Mouse (Mus musculus) embryo, embryonic 11 days (tissue): ENCODE measurements around the gene Stard3.

Experiments used
- DNase-seq: peaks from one replicate; pipeline ENCODE4 v3.0.0-alpha.2; 2015

Gene Stard3

DNA sequence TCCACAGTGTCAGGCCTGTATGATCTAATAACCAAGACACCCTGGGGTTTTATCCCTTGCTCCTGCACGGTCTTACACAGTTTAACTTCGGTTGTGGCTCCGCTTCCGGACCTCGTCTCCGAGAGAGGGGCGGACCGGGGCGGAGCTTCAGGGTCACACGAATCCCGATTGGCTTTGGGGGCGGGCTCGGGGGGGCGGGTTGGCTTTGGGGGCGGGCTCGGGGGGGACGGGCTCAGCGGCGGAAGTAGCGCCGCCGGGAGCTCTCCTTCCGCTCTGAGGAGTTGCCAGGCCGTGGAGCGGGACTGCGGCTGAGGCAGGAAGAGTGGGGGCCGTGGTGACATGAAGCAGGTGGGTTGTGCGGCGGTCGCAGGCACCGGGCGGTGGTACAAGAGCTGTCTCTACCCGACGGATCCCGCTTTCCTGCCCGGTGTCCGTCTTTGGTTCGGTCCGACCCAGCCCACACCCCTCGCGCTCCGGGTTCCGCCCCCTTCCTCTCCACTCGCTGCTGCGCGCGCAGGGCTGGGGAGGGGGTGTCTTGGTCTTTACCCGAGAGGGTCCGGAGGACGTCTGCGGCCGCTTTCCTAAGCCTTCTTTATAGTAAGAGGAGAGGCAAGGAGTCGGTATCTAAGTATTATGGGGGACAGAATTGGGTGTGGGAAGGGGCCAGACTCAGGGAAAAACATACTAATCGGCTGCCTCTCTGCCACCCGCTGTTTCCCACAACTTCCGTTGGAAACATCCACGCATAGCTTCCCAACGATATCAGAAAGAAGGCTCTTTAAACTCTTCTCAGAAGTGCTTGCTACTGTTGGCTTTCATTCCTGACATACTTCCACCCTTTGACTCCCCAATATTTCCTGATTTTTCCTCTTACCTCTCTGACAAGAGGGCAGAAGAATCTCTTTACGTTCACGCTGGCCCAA, at the start of gene Stard3:
Gene Stard3 (plus strand): TSS at position 208 of the 923 bp plus-strand sequence.
- DNase-seq, result peak; percentile 96

DNA sequence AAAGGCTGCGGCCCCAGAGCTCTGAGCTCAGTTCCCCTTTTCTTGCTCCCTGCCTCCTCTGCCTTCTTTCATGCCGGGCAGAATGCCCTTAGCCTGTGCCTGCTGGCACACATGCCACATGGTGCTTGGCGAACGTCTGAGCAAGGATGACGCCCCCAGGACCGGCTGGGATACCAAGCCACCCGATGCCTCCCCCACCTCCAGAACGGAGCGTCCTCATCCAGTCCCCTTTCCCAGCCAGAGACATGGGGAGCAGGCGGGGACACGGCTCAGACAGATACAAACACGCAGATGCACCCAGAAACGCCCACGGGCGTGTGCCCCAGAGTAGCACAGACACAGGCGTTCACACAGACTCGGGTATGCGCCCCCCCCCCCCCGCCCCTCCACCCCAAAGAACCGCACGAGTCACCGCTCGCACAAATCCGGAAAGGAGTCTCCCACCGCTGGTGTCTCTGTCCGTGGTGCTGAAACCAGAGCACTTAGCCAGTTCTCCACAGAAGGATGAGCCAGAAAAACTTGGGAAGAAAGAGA, 44.3 kb upstream of the Stard3 start:
- DNase-seq, result peak; percentile 88

DNA sequence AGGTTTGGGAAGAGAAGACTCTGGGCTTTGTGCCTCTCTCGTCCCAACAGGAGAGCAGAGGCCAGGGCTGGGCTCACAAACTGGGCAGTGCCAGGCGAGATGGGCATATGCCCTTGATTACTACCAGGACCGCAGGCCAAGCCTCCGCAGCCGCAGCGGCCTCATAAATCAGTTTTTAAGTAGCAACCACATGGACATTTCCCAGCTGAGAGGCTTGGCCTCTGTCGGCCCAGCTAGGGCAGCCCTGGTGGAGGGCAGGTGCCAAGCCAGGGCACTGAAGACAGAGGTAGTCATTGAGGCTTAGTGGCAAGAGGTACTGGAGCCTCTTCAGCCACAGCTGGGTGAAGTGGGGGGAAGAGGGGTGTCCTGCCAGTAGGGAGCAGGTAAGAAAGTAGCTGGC, 40.7 kb upstream of the Stard3 start:
- DNase-seq, result no peak

DNA sequence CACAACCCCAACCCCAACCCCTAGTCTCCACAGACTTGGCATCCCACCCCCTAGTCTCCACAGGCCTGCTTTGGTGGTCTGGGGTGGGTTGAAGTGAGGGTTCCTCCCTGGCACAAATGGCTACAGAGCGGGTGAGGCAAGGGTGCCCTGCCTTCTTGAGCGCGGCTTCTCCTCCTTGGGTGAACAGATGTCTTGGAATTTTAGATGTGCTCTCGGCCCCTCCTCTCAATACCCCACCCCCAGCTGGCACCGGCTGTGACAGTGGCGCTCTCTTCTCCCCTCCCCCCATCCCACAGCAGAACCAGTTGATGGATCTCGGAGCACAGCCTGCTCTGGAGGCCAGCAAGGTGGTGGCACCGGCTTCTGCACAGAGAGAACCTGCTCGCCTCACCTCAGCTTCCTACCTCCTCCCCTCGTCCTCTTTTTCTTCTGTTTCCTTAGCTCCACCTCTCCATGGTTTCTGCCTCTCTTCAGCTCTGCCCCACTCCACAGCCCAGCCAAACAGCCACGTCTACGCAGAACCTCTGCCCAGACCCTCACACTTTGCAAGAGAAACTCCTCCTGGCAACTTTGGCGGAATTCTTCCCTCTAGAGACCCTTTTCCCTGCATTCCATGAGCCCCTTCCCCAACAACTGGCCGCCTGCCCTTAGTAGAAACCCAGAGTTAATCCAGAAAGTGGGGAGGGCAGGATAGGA, 39.6 kb upstream of the Stard3 start:
- DNase-seq, result no peak

DNA sequence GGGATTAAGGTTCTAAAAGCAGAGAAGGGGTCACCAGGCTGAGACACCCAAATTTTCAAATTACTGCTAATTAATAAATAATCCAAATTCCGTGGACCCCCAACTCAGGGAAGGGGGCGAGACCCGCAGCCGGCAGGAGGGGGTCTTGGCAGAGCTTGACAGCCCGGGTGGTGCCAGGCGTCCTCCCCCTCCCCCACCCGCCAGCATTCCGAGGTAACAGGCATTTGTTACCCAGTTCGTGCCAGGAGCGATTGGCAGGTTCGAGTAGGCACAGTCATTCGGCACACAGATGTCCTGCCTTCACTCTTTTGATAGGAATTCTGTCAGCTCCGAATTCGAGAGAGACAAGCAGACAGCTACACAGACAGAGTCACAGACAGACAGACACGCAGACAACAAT, 39.0 kb upstream of the Stard3 start:
- no peak for DNase-seq

DNA sequence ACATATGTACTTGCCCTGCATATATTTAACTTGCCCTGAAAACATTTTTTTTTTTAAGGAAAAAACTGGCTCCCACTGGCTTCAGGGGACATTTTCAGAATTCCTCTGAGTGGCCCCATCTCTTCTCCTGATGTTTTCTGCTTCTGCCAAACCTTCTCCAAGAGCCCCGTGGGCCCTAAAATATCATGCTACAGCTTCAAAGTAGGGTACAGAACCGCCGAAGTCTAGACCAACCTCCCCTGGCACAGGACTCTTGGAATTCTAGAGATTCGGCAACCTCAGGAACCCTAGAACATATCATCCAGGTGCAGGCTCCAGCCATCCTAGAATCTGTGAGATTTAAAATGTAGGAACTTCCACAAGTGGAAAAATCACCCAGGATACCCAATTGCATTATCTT, 38.6 kb upstream of the Stard3 start:
- no peak for DNase-seq

DNA sequence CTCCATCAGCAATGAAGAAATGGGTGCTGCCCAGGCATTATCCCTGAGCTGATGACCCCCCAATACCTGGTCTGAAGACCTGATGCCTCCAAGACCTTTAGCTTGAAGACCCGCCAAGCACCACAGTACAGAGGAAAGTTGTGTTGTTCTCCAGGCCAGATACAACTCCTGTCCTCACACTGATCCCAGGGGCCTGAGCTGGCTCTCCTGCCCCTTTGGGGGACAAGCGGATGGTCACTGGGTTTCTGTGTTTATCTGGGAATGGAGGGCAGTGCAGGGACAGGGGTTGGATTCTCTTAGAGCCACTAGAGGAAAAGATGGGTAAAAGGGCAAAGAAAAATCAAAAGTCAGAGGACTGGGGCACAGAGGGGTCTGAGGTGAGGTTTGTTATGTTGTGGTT, 38.2 kb upstream of the Stard3 start:
- no peak for DNase-seq

DNA sequence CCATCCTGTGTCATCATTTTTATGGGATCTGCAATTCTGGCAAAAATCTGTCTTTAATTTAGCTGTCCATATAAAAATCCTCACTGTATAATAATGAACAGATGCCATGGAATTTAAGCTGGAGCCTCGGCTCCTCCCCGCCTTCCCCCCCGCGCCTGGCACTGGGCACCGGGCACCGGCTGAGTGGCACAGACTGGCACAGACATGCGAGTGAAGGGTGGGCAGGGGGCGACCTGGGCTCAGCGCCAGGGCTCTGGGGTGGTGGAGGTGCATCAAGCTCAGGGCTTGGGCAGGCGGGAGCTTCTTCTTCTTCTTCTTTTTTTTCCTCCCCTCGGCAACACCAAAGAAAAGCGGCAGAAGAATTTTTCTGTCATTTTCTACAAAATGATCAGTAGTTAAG, 37.8 kb upstream of the Stard3 start:
- DNase-seq, result no peak

DNA sequence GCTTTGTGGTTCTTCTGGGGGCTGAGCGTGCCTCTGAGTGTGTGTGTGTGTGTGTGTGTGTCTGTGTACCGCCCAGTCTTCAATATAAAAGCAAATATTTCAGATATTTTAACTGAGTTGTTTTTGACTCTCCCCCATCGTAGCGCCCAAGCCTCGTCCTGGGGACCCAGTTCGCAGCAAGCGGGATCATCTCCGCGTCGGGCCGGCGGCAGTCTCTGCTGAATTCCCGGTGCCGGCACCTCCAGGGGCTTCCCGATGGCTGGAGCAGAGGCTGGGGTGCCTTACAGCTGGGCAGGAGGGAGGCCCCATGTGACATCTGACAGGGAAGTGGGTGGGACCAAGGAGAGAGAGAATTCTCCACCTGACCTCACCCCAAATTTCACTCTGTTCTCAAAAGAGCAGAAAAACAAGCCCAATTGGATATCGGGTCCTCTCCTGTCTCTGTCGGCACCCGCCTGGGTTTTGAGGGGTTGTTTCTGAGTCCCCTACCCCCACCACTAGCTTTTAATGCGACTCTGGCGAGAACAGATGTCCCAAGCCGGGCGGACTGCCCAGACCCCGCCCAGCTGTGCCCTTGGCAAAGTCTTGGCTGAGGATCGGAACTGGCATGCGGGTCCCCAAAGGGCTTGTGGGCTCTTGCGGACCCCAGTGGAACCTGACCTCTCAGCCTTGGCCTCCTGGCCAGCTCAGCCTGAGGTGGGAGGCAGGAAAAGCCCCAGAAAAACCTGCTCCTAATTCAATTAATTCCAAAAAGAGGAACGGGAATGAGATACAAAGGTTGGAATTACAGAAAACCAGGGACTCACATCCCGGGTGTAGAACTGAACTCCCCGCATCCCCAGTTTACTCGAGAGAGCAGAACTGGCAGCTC, 37.1 kb upstream of the Stard3 start:
- no peak for DNase-seq

DNA sequence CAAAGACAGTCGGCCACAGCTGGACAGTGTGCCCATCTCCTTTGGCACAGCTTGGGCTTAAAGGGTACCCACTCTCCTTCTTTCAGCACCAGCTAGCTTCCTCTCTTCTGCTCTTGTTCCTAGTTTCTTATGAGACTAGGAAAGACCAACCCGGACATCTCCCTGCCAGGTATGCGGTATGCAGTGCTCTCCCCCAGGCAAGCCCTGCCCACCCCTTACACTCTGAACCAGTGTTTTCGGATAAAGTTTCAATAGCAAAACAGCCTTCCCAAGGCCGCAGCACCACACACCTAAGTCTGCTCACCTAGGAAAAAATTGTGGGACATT, 36.5 kb upstream of the Stard3 start:
- no peak for DNase-seq

DNA sequence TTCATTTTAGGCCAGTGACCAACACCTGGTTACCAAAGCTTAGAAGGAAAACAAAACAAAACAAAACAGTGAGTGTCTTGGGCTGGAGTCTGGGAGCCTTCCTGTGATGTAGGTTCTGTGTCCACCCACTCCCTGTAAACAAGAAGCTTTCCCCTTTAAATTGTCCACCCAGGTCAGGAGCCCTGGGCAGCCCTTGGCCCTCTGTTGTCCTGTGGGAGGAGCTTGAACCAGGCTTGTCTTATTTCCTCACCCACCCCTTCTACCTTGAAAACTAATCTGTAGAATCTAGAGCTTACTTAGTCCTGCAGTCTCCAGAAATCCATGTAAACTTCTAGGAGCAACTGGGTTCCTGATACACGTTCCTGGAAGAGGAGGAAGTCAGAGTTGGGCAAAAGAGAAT, 36.0 kb upstream of the Stard3 start:
- no peak for DNase-seq

DNA sequence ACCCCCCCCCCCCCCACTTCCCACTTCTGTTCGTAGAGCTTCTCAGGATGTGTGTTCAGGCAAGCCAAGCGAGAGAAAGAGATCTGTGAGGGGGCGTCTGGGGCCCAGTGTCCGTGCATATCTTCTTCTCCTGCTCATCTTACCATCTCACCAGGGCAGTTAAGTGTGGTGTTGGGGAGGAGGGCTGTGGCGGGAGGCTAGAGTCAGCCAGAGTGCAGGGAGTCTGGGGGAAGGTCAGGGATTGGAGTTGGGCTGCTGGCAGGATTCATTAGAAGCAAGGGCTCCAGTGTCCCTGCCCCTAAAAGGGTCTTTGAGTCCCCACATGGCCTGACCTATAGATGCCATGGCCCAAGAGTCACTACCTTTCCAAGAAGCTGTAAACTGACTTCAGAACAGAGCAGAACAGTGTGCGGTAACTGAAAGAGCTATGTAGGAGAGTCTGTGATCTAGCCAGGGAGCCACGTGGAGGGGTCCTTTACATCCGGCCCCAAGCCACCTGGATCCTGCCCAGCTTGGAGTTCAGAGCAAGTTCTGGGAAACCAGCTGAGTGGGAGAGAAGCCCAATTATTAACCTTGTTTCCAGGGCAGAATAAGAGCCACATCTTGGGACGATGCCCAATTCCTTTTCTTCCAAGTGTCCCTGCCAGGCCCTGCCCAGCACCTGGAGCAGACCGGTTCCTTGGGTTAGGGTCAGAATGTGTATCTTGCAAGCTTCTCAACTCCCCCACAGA, 34.9 kb upstream of the Stard3 start:
- no peak for DNase-seq

DNA sequence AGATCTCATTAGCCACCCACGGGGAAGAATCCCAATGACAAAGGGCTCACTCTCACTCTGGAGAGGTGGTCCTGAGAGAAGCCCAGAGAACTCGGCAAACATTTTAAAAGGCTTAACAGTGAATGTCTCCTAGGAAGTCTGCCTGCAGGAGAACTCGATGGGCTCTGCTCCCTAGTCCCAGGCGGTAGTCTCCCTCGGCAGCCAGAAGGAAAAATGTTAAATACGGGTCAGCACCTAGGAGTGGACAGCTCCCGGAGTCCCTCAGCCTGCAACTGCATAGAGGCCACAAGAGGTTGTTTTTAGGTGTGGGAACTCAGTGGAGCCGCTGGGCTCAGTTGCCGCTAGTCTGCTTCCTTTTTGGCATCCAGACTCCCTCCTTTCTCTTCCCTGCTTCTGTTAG, 34.2 kb upstream of the Stard3 start:
- DNase-seq, result peak; percentile 65

DNA sequence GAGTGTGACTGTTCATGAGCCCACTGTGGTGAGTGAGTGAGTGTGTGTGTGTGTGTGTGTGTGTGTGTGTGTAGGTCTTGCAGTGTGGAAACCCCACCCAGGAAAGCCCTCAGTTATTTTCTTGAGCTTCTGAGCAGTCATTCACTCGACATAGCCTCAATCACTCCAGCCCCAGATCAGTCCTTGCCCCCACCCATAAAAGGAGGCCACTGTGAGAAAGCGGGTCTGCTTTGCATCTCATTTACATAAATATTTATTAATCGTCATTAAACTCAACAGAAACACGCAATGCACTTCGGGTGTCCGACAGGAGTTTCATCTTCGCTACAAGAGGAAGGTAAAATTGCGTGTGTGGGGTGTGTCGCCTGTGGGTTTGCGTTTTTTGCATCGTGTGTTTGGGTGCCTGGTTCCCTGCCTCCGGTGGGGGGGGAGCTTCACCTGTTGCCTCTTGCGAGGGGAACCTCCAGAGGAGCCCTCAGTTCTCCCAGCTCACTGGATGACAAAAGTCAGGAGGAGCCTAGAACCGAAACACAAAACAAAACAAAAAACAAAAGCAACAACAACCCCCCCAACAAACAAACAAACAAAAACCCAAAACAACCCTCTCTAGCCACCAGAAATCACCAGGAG, 32.9 kb upstream of the Stard3 start:
- DNase-seq, result no peak

DNA sequence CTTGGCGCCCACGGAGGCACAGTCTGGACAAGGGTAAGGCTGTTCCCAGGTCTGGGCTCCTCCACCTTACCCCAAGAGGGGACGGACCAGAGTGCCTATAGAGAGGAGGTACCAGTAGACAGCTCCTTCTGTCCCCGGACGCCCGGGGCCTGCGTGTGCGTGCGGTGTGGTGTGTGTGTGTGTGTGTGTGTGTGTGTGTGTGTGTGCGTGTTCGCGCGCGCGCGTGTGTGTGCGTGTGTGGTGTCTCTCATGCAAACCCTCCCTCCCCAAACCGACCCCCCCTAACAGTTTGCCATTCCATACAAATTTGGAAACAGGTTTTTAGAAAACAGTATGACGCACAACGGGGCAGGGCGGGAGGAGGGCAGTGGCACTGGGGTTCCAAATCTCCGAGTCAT, 32.3 kb upstream of the Stard3 start:
- no peak for DNase-seq

DNA sequence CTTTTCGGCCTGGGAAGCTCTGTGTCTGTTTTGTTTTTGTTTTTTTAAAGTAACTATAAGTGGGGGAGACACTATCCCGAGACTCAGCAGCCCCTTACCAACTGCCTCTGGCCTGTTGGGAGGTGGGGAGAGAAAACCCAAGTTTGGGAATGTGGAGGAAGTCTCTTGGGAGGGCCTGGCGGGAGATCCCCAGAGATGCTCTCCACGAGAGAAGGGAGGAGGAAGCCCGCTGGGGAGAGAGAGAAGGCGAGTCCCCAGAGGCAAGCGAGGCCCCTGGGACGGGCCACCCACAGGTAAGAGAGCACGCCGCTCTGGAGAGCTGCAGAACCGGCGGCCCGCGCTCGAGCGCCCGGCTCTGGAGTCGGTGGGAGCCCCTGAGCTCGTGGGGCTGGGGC, 31.4 kb upstream of the Stard3 start:
- no peak for DNase-seq

DNA sequence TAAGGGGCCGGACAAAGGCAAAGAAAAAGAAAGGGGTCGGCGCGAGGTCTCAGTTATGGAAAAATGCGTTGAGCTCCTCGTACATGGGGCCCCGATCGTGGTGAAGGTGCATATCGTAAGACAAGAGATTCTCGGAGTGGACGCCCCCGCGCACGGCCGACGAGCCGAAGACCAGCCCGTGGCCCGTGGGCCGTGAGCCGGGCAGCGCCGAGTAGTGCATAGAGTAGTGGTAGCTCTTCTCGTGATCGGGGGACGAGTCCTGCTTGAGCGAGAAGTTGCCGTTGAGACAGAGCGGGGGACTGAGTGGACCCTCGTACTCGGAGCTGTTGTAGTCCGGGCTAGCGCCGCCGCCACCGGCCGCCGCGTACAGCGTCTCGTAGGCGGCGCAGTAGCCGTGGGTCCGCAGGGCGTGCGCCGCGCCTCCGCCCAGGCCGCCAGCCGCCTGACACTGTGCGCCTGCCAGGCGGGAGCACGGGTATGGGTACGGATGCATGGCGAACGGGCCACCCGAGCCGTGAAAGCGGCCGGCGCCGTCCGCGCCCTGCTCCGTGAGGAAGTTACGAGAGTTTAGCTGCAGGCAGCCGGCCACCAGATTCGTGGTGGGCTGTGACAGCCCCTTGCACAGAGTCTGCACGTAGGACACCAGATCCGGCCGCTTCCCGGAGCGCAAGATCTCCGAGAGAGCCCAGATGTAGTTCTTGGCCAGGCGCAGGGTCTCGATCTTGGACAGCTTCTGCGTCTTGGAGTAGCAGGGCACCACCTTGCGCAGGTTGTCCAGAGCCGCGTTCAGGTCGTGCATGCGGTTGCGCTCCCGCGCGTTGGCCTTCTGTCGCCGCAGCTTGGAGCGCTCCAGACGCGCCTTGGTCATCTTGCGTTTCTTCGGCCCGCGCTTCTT, 30.8 kb upstream of the Stard3 start:
- peak; percentile 54 for DNase-seq

DNA sequence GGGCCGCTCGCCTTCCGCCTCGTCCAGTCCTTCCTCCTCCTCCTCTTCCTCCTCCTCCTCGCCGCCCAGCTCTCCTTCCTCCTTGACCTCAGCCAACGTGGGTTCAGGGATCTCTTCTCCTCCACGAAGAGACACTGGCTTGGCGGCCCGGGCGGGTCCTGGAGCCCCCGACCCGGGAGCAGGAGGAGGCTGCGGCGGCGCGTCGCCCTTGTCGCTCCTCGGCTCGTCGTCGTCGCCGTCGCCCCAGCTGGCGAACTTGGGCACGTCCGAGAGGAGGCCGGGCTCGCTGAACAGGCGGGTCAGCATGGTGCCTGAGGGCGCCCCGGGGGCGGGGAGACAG, 30.2 kb upstream of the Stard3 start:
- DNase-seq, result peak; percentile 41

DNA sequence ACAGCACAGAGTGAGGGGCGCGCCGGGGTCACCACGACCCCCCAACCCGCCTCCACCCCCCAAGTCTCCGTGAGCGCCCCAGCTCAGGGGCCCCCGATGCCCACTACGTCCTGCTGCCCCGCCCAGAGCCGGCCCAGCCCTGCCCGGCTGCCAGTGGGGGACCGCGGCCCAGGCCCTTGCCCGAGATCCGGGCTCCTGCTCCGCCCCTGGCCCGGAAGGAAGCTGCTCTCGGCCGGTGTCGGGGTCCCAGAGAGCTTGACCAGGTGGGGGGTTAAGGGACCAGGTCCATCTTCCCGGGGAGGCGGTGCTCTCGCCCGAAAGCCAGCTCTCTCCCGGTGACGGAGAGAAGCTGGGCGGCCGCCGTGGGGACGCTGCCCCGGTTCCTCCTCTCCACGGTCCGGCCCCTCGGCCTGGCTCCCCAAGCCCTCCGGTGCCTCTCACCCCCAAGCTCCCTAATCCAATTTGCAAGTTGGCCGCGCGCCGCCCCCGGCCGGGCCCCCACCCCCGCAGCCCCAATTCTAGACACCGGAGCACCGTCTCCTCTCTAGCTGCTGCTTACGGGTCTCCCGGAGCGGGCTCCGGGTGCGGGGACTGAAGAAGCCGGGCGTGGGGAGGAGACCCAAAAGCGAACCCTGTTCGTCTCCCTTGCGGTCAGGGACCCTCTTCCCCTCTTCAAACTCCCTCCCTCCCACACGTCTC, 29.6 kb upstream of the Stard3 start:
- no peak for DNase-seq
